Mouse (Mus musculus) layer of hippocampus, adult 2 months (tissue): Measurements from ENCODE around the gene Arhgap5. TPM values are rescaled to one million over a fixed set of nuclear protein-coding genes. Genes with fewer than 3 reads are reported as not detected.
A peak's percentile ranks its signal among the peaks of the same experiment; 100 is the strongest.

Experiments used
- DNase-seq, 2 experiments: peaks; one replicate each; pipeline ENCODE4 v3.0.0; 2022; ENCODE audit warnings: low spot score in 2 of 2
- H3K27ac ChIP-seq: fragments of 200-600 bp; 2 replicates; pipeline ENCODE4 v1.8.1; 2022
- H3K4me3 ChIP-seq: fragments of 200-600 bp; 2 replicates; pipeline ENCODE4 v1.8.1; 2022; ENCODE audit warnings: mild to moderate bottlenecking
- CTCF ChIP-seq: fragments of 200-600 bp; conservative IDR thresholded peaks from 2 replicates; pipeline ENCODE4 v1.8.1; 2022; ENCODE audit warnings: antibody characterized with exemption, mild to moderate bottlenecking, moderate library complexity
- total RNA-seq, 2 experiments: library from RNA; stranded (reverse); gene quantifications; 2 replicates each; pipeline ENCODE4 v1.2.3; 2021

Gene Arhgap5
- total RNA-seq, 2 experiments from 2014 or later = 127 to 140 TPM

GRCm38 (mm10) chr12:52607411-52607810, 103.6 kb downstream of the Arhgap5 start:
- no peak overlapping the region for H3K27ac ChIP-seq
- no peak for DNase-seq
- no peak overlapping the region for H3K4me3 ChIP-seq
- no peak for TF ChIP-seq CTCF

GRCm38 (mm10) chr12:52615703-52616102, 111.9 kb downstream of the Arhgap5 start:
- no peak for TF ChIP-seq CTCF
- no peak overlapping the region for H3K4me3 ChIP-seq
- DNase-seq = no peak
- no peak overlapping the region for H3K27ac ChIP-seq

- DNase-seq = no peak
- no peak overlapping the region for H3K4me3 ChIP-seq
- TF ChIP-seq CTCF = 0 out of 2 replicates have a peak, but pooled peaks have one; percentile 26
- H3K27ac ChIP-seq = no peak overlapping the region
These were observed 114.8 kb downstream of the Arhgap5 start for GRCm38 (mm10) chr12:52618418-52619040.

- no peak for DNase-seq
- no peak for TF ChIP-seq CTCF
- Histone ChIP-seq H3K4me3 (no peak overlapping the region), H3K27ac (no peak overlapping the region)
These were observed 115.9 kb downstream of the Arhgap5 start for GRCm38 (mm10) chr12:52619644-52620043.

Other genes with a start within 250 kb of the Arhgap5 start
- gene Akap6, start 195.4 kb downstream of the Arhgap5 start, total RNA-seq = 100 to 1,000 TPM; 130 to 135 TPM